Mouse (Mus musculus): ENCODE data around the gene Gm26992.

GRCm38 (mm10) chrX:103447539-103448169 is 25.8 kb downstream of the Gm26992 start:
- TF ChIP-seq POLR2A (IDR thresholded peaks at IDR 0.05; ENCODE audit: low read depth, low read length) = no peak
- TF ChIP-seq CTCF (IDR thresholded peaks at IDR 0.05; ENCODE audit: borderline replicate concordance, insufficient read depth, low read length) = no peak

All from embryonic fibroblast, embryonic 13.5 days (primary cell).